Mouse (Mus musculus): ENCODE data around the gene Rpl21.

GRCm38 (mm10) chr5:146858772-146859171, 26.1 kb downstream of the Rpl21 start:
- no peak for TF ChIP-seq CTCF (IDR thresholded peaks at IDR 0.05; ENCODE audit: extremely low read depth, insufficient read depth, insufficient read length, insufficient replicate concordance)
- no peak for TF ChIP-seq POLR2A (IDR thresholded peaks at IDR 0.05; ENCODE audit: low read depth, low read length)

Data from spleen, adult 2 months (tissue).